Mouse (Mus musculus): ENCODE data around the gene Gm13288.
"Not testable (repeated sequence)": the region's sequence is repeated elsewhere in the genome, so short reads cannot be mapped to it uniquely, and the experiment has no call there.

The Gm13288 gene

GRCm38 (mm10) chr4:88805231-88805630 is at the start of gene Gm13288:
TSS of gene Gm13288 (plus strand) at chr4:88805531.
- DNase-seq = not testable (repeated sequence)

DNA sequence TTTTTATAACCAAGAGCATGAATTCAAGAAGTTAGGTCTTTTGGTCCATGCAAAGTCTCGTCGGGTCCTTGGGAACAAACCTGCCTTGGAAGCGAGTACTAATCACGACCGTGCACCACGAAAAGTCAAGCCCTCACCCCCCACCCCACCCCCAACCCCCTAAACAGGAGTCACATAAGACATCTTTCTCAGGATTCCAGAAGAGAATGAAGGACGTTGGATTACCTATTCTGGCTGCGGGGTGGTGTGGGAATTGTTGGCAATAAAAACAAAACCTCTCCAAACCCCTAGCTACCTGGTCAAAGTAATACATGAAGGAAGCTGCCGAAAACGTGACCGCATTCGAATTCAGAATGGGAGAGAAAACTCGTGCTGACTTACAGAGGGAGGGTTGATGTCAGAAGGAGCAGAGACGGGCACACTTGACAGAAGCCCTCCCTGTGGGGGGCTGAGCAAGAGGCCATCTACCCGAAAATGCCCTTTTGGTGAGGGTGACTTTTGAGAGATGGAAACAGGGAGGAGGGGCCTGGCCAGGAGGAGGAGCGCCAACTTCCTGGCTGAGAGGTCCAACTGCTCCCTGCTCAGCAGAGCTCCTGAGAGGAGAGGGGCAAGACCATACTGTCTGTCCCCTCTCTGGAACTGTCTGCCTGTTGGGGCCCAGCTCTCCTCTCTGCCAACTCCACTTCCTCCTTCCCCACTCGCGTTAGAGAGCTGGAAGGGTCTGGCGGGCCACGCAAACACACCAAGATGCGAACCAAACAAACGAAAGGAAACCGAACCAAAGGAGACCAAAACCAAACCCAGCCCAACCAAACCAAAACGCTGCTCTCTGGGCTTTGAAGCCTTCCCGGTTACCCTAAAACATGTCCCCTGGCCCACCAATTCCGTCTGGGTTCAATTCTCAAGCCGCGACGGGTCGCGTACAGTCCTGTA is 48.5 kb upstream of the Gm13288 start:
- DNase-seq = not testable (repeated sequence)

DNA sequence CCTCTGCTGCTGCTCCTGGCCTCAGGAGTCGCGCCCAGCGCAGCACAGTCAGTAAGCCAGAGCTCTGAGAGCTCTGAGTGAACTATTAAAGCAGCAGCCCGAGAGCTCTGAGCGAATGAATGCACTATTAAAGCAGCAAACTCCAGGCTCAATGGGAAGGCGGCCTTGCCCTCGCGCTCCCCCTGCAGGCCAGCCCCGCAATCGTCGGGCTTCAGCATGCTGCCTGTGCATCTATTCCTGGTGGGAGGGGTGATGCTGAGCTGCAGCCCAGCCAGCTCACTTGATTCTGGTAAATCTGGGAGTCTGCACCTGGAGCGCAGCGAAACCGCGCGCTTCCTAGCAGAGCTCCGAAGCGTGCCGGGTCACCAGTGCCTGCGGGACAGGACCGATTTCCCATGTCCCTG is 47.7 kb upstream of the Gm13288 start:
- peak; percentile 88 for DNase-seq

GRCm38 (mm10) chr4:88758751-88759150 is 46.6 kb upstream of the Gm13288 start:
- DNase-seq = not testable (repeated sequence)

DNA sequence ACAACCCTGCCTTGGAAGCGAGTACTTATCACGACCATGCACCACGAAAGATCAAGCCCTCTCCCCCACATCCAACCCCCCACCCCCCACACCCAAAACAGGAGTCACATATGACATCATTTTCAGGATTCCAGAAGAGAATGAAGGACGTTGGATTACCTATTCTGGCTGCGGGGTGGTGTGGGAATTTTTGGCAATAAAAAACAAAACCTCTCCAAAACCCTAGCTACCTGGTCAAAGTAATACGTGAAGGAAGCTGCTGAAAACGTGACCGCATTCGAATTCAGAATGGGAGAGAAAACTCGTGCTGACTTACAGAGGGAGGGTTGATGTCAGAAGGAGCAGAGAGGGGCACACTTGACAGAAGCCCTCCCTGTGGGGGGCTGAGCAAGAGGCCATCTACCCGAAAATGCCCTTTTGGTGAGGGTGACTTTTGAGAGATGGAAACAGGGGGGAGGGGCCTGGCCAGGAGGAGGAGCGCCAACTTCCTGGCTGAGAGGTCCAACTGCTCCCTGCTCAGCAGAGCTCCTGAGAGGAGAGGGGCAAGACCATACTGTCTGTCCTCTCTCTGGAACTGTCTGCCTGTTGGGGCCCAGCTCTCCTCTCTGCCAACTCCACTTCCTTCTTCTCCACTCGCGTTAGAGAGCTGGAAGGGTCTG is 45.6 kb upstream of the Gm13288 start, which contains the start of gene Gm13283:
TSS of gene Gm13283 (plus strand) at position 510 of the 659 bp plus-strand sequence.
- peak; percentile 10 for DNase-seq

DNA sequence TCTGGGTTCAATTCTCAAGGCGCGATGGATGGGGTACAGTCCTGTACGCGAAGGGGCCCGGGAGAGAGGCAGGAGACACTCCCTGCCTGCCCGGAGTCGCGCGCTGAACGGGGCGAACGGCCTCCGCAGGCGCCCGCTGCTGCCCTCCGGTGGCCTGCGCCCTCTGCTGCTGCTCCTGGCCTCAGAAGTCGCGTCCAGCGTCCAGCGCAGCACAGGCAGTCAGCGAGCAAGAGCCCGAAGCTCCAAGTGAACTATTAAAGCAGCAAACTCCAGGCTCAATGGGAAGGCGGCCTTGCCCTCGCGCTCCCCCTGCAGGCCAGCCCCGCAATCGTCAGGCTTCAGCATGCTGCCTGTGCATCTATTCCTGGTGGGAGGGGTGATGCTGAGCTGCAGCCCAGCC is 44.9 kb upstream of the Gm13288 start:
- DNase-seq = peak; percentile 46

DNA sequence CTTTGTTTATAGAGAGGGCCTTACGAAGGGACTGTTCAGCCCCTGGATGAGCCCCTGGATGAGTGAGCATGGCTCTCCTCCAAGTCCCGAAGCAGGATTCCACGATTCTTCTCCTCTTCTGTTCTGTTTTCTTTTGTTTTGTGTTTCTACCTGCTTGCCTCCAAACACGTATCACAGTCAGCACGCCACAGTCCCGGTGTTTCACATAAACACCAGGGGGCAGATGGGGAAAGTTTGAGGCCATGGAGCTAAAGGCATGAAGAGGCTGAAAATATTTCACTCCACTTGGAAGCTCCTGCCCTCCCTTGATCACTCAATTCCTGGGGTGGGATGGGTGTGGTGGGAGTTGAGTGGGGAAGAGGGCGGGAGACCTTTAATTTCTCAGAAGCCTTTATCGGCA is 43.6 kb upstream of the Gm13288 start:
- peak; percentile 63 for DNase-seq

GRCm38 (mm10) chr4:88762341-88762740 is 43.0 kb upstream of the Gm13288 start:
- DNase-seq = not testable (repeated sequence)

GRCm38 (mm10) chr4:88763384-88764018 is 41.8 kb upstream of the Gm13288 start:
- DNase-seq = peak; percentile 9

- DNase-seq = not testable (repeated sequence)
Observed at GRCm38 (mm10) chr4:88773534-88773933, 31.8 kb upstream of the Gm13288 start, which contains the start of gene Gm13290. TSS of gene Gm13290 (plus strand) at chr4:88773834.

- DNase-seq = not testable (repeated sequence)
Observed at GRCm38 (mm10) chr4:88776622-88777021, 28.7 kb upstream of the Gm13288 start, which contains the start of gene Gm13289. TSS of gene Gm13289 (plus strand) at chr4:88776922.

- DNase-seq = not testable (repeated sequence)
Observed at GRCm38 (mm10) chr4:88779550-88779949, 25.8 kb upstream of the Gm13288 start, which contains the start of gene Gm13272. TSS of gene Gm13272 (plus strand) at chr4:88779850.

DNA sequence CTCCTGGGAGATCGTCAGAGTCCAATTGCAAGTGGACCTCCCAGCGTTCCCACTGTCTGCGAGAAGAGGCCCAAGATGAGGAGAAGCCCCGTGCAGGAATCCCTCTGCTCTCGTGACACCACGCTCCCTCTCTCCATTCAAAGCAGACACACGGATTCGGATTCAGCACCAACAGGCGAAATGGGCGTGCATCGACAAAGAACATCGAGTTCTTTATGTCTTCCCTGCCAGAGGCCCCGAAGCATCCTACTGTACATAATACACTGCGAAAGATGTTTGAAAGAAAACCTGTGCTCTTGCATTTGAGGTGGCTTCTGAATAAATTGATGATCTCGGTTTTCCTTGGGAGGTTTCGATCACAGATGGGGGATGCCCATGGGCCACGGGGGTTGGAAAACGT is 25.0 kb upstream of the Gm13288 start:
- DNase-seq = not testable (repeated sequence)

GRCm38 (mm10) chr4:88781831-88782230 is 23.5 kb upstream of the Gm13288 start, which contains the start of gene Ifnz:
TSS of gene Ifnz (plus strand) at chr4:88782131.
- DNase-seq = not testable (repeated sequence)

- not testable (repeated sequence) for DNase-seq
Observed at GRCm38 (mm10) chr4:88782335-88782734, 23.0 kb upstream of the Gm13288 start.

GRCm38 (mm10) chr4:88785409-88785808 is 19.9 kb upstream of the Gm13288 start, which contains the start of gene Gm13276:
TSS of gene Gm13276 (plus strand) at chr4:88785709.
- DNase-seq = not testable (repeated sequence)

GRCm38 (mm10) chr4:88788402-88788801 is 16.9 kb upstream of the Gm13288 start, which contains the start of gene Gm13277:
TSS of gene Gm13277 (plus strand) at chr4:88788632.
- DNase-seq = peak; percentile 63

- DNase-seq = not testable (repeated sequence)
Observed at GRCm38 (mm10) chr4:88791250-88791649, 14.1 kb upstream of the Gm13288 start, which contains the start of gene Gm13278. TSS of gene Gm13278 (plus strand) at chr4:88791550.

DNA sequence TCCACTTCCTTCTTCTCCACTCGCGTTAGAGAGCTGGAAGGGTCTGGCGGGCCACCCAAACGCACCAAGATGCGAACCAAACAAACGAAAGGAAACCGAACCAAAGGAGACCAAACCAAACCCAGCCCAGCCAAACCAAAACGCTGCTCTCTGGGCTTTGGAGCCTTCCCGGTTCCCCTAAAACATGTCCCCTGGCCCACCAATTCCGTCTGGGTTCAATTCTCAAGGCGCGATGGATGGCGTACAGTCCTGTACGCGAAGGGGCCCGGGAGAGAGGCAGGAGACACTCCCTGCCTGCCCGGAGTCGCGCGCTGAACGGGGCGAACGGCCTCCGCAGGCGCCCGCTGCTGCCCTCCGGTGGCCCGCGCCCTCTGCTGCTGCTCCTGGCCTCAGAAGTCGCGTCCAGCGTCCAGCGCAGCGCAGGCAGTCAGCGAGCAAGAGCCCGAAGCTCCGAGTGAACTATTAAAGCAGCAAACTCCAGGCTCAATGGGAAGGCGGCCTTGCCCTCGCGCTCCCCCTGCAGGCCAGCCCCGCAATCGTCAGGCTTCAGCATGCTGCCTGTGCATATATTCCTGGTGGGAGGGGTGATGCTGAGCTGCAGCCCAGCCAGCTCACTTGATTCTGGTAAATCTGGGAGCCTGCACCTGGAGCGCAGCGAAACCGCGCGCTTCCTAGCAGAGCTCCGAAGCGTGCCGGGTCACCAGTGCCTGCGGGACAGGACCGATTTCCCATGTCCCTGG is 11.2 kb upstream of the Gm13288 start, which contains the start of gene Gm13275:
TSS of gene Gm13275 (plus strand) at position 552 of the 740 bp plus-strand sequence.
- DNase-seq = peak; percentile 24

DNA sequence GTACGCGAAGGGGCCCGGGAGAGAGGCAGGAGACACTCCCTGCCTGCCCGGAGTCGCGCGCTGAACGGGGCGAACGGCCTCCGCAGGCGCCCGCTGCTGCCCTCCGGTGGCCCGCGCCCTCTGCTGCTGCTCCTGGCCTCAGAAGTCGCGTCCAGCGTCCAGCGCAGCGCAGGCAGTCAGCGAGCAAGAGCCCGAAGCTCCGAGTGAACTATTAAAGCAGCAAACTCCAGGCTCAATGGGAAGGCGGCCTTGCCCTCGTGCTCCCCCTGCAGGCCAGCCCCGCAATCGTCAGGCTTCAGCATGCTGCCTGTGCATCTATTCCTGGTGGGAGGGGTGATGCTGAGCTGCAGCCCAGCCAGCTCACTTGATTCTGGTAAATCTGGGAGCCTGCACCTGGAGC is 8.2 kb upstream of the Gm13288 start, which contains the start of gene Gm13279:
TSS of gene Gm13279 (plus strand) at position 301 of the 400 bp plus-strand sequence.
- not testable (repeated sequence) for DNase-seq

GRCm38 (mm10) chr4:88799365-88799764 is 6.0 kb upstream of the Gm13288 start, which contains the start of gene Gm13285:
TSS of gene Gm13285 (plus strand) at chr4:88799665.
- DNase-seq = not testable (repeated sequence)

All from right cerebral cortex, adult 18-20 months (tissue).